Mouse (Mus musculus) B cell, adult (primary cell): ENCODE data around the gene Entpd4b. TPM values are rescaled to one million over a fixed set of nuclear protein-coding genes. Genes with fewer than 3 reads are reported as not detected.

Source experiments
- total RNA-seq: library from RNA; stranded (reverse); gene quantifications from 4 replicates; pipeline ENCODE4 v1.2.4, GENCODE M21; 2023; ENCODE audit not compliant: inconsistent age

The Entpd4b gene
- total RNA-seq, result 12.9 to 16.4 TPM (median 15.5 TPM) in 4 replicates

GRCm38 (mm10) chr14:69555110-69555831 is at the start of gene Entpd4b:
Gene Entpd4b, plus strand, starts transcription at chr14:69555424.

GRCm38 (mm10) chr14:69512449-69512848 is 42.8 kb upstream of the Entpd4b start, which contains the start of gene Gm27179:
Gene Gm27179, minus strand, starts transcription at chr14:69512549.

Other genes starting within 250 kb of the Entpd4b start
- gene Gm16867, start 52.1 kb upstream of the Entpd4b start, total RNA-seq, result 12.0 to 14.9 TPM (median 13.4 TPM) in 4 replicates
- gene Gm27179, start 42.9 kb upstream of the Entpd4b start, total RNA-seq, result not detected in 4 replicates